Mouse (Mus musculus): ENCODE data around the gene Upf1.

Upf1 gene

GRCm38 (mm10) chr8:70356111-70356510 is 3.0 kb upstream of the Upf1 start:
- no peak for DNase-seq

DNA sequence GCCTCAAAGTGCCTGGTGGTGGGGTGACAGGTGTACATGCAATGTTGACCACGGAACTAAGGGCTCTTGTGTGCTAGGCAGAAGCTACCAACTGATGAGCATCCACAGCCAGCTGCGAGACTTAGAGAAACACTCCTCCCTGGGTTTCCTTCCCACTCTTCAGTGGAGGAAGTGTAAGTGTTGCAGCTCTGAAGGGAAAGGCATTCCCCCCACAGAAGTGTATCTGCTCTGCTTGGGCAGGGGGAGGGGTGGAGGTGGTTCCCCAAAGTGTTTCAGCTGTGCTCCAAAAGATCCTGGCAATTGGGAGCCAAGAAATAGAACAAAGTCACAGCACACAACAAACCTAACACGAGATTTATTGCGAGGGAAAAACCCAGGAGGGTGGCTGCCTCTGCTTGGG is 926 bp upstream of the Upf1 start:
- DNase-seq: no peak

- DNase-seq: peak; percentile 79
Measured at GRCm38 (mm10) chr8:70352657-70353151, 374 bp downstream of the Upf1 start.

DNA sequence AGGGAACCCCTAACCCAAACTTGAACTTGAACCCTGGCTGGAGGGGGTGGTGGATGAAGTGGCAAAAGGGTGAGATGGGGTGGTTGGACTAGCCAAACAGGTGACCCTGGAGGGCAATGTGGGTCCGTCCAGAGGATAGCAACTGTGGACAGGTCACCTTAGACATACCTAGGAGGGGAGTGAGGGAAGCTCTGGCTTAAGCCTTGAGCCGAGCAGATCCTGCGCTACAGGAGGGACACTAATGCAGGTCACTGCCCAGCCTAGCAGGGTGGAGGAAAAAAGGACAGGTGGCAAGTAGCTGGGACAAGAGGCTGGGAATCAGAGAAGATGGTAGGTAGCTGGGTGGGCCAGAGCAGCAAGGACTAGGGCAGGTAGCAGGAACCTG is 1.1 kb downstream of the Upf1 start:
- DNase-seq: no peak

- DNase-seq: peak; percentile 26
Measured at GRCm38 (mm10) chr8:70351035-70351999, 1.8 kb downstream of the Upf1 start.

GRCm38 (mm10) chr8:70347860-70348420 is 5.1 kb downstream of the Upf1 start:
- DNase-seq: no peak

GRCm38 (mm10) chr8:70347443-70347842 is 5.6 kb downstream of the Upf1 start:
- DNase-seq: no peak

DNA sequence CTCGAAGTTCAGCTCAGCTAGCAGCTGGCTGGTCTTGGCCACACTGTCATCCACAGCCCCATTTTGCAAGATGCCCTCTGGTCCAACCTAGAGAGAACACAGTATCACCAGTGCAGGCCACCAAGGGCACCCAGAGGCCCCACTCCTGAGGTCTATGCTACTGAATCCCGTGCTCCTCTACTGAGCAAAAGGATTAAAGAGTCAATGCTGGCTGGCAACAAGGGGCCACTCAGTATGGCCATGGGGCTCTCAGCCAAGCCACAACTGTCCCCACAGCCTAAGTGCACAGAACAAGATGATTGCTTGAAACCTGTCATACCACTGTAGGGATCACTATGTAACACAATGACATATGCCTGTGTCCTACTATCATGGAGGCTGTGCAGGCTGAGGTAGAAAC is 8.8 kb downstream of the Upf1 start:
- DNase-seq: no peak

- DNase-seq: peak; percentile 68
Measured at GRCm38 (mm10) chr8:70343696-70344095, 9.4 kb downstream of the Upf1 start.

DNA sequence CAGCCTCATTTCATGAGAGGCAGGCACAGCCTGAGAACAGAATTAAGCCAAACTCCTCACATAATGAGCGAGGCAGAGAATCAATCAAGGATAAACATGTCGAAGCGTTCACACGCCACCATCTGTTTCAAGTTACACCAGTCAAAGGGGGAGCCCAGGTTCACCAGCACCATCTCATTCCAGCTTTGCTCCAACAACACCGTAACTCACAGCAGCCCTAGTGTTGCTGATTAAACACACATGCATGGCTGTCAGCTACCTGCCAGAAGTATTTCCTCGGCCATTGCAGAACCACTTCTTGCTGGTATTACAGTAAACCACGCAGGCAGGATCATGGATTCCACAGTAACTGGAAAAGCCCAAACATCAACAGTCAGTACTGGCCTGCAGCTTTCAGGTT is 10.0 kb downstream of the Upf1 start:
- DNase-seq: no peak

GRCm38 (mm10) chr8:70342007-70342406 is 11.1 kb downstream of the Upf1 start:
- DNase-seq: no peak

DNA sequence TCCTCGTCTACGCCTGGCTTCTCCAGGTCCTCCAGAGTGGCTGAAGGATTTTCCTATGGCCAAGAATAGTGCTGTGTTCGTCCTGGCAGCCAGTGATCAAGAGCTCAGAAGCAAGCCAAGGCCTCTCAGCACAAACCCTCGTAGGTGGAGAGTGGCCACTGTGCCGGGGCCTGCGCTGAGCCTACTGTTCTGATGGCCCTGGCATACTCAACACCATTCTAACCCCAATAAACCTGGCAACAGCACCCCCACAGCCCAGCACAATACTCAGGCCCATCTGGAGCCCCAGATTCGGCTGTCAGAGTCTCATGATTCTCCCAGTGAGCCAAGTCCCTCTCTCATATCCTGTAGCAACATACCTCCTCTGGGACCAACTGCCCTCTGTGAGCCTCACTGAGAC is 12.4 kb downstream of the Upf1 start:
- DNase-seq: no peak

DNA sequence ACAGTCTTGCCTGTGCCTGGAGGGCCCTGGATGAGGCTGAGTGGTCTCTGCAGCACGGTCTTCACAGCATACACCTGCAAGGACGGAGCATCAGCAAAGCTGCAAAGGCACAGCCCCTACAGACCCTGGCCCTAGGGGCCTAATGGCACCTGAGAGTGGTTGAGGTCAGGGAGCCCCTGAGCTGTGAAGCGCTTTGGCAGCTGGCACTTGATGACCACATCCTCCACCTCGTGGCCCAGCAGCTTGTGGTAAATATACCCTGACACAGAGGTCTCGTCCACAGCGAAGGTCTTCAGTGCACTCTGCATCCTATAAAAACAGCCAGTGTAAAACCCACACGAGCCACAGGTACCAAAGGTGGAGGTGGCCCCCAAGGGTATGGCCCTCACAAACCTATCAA is 14.1 kb downstream of the Upf1 start:
- no peak for DNase-seq

DNA sequence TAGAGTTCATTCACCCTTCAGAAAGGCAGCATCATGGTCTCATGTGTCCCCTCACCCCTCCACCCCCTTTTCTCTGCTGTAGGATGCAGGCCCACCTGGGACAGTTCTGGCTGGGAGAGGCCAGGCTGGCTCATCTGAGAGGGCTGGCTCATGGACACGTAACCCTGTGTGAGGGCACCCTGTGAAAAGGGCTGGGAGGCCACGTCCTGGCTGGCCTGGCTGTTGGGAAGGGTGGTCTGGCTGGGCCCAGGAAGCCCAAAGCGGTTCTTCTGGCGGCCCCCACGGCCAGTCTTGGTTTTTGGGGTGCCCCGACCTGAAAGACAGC is 20.2 kb downstream of the Upf1 start:
- DNase-seq: no peak

DNA sequence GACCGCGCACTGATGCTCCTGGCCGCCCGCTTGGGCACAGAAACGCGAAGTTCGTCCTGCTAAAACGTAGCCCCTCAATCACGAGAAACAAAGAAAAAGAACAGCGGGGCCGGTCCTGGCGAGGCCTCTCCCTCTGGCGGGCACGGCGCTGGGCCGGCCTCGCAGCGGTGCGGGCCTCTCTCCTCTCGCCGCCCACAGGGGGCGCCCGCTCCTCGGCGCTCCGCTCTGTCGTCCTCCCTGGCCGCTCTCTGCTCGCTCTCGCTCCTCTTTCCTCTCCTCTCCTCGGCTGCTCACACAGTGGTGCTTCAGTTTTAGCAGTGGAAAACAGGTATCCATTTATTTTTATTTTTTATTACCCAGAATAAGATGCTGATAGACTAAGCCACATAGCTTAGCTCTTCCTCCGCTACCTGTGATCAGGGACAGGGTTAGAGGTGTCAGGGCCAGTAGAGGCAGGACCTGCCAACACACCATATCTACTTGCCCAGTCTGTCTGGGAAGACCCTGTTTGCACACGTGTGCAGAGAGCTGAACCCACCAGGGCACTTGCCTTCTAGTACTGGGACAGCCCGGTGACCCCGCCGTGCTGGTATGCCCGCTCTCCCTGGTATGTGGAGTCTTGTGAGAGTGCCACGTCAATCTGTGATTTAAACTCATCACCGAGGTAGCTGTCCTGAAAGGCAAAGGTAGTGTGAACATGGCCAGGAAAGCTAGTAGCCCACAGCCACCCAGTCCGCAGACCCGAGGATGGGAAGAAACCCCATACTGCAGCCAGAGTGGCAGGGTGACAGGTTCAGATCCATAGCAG is 20.8 kb downstream of the Upf1 start:
- DNase-seq: peak; percentile 42

DNA sequence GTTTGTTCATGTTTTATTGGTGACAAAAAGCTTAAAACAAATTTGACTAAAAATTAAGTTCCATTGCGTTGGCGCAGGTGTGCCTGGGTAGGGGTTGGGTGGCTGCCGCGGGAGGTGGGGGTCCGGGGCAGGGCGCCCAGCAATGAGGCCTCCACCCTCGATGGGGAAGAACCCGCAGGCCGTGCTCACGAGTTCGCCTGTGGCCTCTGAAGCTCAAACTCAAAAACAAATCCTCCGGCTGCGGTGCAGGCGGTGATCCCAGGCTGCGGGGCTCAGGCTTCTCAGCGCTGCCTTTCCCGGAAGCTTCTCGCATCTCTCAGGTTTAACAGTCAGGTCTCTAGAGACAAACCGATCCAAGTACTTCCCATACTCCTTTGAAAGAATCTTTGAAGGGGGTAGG is 21.6 kb downstream of the Upf1 start:
- no peak for DNase-seq

- peak; percentile 49 for DNase-seq
Measured at GRCm38 (mm10) chr8:70330741-70331364, 22.2 kb downstream of the Upf1 start.

DNA sequence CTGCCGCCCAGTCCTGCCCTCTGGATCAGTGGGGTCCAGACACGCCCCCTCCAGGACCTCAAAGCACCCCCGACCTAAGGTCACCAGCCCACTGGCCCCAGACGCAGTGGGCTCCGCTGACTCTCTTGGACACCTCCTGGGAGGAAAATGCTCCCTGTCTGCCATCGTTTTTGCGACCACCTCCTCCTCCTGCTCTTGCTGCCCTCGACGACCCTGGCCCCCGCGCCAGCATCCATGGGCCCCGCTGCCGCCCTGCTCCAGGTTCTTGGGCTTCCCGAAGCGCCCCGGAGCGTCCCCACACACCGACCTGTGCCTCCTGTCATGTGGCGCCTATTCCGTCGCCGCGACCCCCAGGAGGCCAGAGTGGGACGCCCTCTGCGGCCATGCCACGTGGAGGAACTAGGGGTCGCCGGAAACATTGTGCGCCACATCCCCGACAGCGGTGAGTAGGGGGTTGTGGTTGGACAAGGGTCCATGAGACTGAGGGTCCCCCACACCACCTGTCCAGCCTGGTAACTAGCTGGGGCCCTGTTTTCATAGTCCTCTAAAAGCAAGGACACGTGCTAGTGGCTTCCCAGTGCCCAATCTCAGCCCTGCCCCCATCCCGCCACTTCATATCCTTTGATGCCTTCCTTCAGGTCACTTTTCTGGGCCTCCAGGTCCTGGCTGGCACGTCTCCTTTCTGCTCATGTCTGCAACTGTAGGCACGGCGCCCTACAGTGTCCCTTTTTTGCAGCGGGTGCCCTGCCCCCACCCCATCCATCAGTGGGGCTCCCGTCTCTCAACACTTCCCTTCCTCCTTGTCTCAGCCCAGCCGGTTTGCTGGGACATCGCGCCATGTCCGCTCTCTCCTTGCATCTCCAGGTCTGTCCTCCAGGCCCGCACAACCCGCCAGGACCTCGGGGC is 23.0 kb downstream of the Upf1 start:
- DNase-seq: no peak

GRCm38 (mm10) chr8:70329124-70329834 is 23.8 kb downstream of the Upf1 start, which contains the start of gene Gdf1:
Gene Gdf1 (plus strand): TSS chr8:70329817.
- DNase-seq: no peak

GRCm38 (mm10) chr8:70327512-70327911 is 25.6 kb downstream of the Upf1 start:
- DNase-seq: no peak

- no peak for DNase-seq
Measured at GRCm38 (mm10) chr8:70323716-70324115, 29.4 kb downstream of the Upf1 start.
